Mouse (Mus musculus): Measurements from ENCODE around the gene Erg.

The Erg gene

GRCm38 (mm10) chr16:95446368-95446767, 140.0 kb downstream of the Erg start:
- TF ChIP-seq GATA4 (IDR thresholded peaks at IDR 0.05; ENCODE audit: insufficient replicate concordance, low read length) = no peak

DNA sequence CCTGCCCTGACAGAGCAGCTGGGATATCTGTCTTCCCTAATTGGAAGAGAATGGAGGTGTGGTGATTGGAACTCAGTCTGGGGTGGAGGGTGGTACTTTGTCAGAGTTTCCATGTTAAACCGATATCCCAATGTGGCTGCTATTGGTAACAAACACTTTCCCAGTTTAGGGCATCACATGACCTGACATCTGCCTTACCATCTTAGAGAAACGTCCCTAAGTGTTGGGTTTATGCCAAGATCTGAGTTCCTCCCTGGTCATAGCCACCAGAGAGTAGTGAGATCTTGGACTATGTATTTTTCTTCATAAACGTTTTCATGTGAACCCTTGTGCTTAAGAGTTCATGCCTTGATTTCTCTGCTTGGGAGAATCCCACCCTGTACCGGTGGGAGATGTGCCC, 144.4 kb downstream of the Erg start:
- no peak for TF ChIP-seq GATA4 (IDR thresholded peaks at IDR 0.05; ENCODE audit: insufficient replicate concordance, low read length)

- no peak for TF ChIP-seq GATA4 (IDR thresholded peaks at IDR 0.05; ENCODE audit: insufficient replicate concordance, low read length)
Measured at GRCm38 (mm10) chr16:95441179-95441578, 145.2 kb downstream of the Erg start.

GRCm38 (mm10) chr16:95440334-95440733, 146.1 kb downstream of the Erg start:
- no peak for TF ChIP-seq GATA4 (IDR thresholded peaks at IDR 0.05; ENCODE audit: insufficient replicate concordance, low read length)

DNA sequence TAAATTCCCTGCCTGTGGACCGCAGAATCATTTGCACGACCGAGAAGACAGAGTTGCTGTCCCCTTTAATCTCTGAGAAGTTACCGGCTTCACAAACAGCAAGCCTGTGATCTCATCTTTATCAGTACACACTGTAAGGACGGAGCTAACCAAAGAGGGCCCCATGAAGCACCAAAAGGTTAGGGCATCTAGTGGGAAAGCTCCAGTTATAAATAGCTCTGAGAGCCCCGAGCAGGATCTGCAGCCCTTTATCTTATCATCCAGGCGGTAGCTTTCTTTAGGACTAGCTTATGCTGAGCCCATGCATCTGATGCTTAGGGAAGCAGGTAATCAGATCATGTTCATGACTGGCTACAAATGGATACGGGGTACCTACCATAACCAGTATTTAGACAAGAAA, 146.6 kb downstream of the Erg start:
- TF ChIP-seq GATA4 (IDR thresholded peaks at IDR 0.05; ENCODE audit: insufficient replicate concordance, low read length) = peak; percentile 99

DNA sequence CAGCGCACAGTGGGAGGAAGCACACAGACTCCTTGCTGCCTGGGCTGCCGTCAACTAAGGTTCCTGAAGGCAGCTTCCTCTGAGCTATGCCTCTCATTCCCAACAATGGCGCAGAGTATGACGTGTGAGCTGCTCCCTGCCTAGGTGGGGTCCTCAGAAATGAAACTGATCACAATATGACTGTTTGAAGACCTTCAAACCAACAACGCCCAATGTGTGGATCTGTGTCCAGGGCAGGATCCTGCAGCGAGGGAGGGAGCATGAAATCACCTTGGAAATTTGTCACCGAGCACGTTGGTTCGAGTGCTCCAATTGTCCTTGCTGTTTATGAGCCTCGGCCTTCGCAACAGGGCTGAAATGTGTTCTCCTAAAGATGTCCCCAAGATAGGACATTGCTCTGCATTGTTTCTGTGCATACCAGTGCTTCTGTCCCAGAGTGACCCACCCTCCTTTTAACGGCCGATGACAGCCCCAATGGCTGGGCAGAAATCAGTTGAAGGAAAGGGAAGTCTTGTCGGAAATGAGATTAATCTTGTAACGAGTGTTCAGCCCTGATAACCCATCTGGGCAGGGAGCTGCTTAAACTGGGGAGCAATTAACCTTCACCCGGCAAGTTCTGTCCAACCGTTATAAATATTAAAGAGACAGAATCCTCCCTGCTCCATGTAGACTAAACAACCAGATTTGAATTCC, 147.4 kb downstream of the Erg start:
- peak; percentile 98 for TF ChIP-seq GATA4 (IDR thresholded peaks at IDR 0.05; ENCODE audit: insufficient replicate concordance, low read length)

- TF ChIP-seq GATA4 (IDR thresholded peaks at IDR 0.05; ENCODE audit: insufficient replicate concordance, low read length) = no peak
Measured at GRCm38 (mm10) chr16:95436611-95437010, 149.8 kb downstream of the Erg start.

DNA sequence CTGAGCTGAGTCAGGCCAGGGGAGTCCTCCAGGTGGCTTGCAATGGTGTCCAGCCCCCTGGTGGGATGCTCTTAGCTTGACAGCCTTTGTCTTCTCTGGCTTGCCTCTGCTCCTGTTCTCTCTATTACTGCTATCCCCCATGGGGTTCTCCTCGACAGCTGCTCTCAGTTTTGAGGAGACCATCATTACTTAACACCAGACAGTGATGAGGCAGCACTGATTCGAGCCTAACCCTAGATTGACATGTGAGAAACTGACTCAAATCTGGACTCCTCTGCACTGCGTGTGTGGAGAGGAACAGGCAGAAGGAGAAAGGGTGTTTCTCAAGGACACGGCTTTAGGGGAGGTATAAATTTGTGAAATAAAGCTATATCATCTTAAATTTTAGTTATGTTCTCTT, 150.3 kb downstream of the Erg start:
- no peak for TF ChIP-seq GATA4 (IDR thresholded peaks at IDR 0.05; ENCODE audit: insufficient replicate concordance, low read length)

GRCm38 (mm10) chr16:95434434-95434833, 152.0 kb downstream of the Erg start:
- no peak for TF ChIP-seq GATA4 (IDR thresholded peaks at IDR 0.05; ENCODE audit: insufficient replicate concordance, low read length)

GRCm38 (mm10) chr16:95432540-95432971, 153.8 kb downstream of the Erg start:
- TF ChIP-seq GATA4 (IDR thresholded peaks at IDR 0.05; ENCODE audit: insufficient replicate concordance, low read length) = no peak

DNA sequence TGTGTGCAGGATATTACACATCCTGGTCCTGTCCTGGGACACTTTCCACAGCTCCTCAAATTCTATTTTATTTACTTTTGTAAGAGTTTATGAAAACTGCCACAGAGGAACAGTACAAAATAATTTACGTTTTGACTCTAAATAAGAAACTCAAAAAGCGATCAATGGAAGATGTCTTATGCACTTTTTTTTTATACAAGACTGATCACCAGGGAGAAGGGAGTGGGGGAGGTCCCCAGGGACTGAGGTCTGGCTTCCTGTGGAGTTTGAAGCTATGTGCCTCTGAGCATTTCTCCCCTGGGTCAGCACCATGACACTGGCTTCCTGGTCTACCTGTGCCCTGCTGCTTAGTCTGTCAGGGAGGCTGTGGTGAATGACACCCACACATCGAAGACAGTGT, 156.5 kb downstream of the Erg start:
- no peak for TF ChIP-seq GATA4 (IDR thresholded peaks at IDR 0.05; ENCODE audit: insufficient replicate concordance, low read length)

- no peak for TF ChIP-seq GATA4 (IDR thresholded peaks at IDR 0.05; ENCODE audit: insufficient replicate concordance, low read length)
Measured at GRCm38 (mm10) chr16:95428239-95428638, 158.2 kb downstream of the Erg start.

- TF ChIP-seq GATA4 (IDR thresholded peaks at IDR 0.05; ENCODE audit: insufficient replicate concordance, low read length) = no peak
Measured at GRCm38 (mm10) chr16:95427512-95427911, 158.9 kb downstream of the Erg start.

GRCm38 (mm10) chr16:95422658-95423073, 163.7 kb downstream of the Erg start:
- TF ChIP-seq GATA4 (IDR thresholded peaks at IDR 0.05; ENCODE audit: insufficient replicate concordance, low read length) = no peak

- peak; percentile 70; the same call in 1 of the 2 replicates for TF ChIP-seq GATA4 (IDR thresholded peaks at IDR 0.05; ENCODE audit: insufficient replicate concordance, low read length)
Measured at GRCm38 (mm10) chr16:95421235-95421886, 165.0 kb downstream of the Erg start.

GRCm38 (mm10) chr16:95415921-95416320, 170.5 kb downstream of the Erg start:
- TF ChIP-seq GATA4 (IDR thresholded peaks at IDR 0.05; ENCODE audit: insufficient replicate concordance, low read length) = no peak

- no peak for TF ChIP-seq GATA4 (IDR thresholded peaks at IDR 0.05; ENCODE audit: insufficient replicate concordance, low read length)
Measured at GRCm38 (mm10) chr16:95415372-95415771, 171.0 kb downstream of the Erg start.
